ENCODE assay signal across 9 mouse cellular contexts in the genomic region with DNA sequence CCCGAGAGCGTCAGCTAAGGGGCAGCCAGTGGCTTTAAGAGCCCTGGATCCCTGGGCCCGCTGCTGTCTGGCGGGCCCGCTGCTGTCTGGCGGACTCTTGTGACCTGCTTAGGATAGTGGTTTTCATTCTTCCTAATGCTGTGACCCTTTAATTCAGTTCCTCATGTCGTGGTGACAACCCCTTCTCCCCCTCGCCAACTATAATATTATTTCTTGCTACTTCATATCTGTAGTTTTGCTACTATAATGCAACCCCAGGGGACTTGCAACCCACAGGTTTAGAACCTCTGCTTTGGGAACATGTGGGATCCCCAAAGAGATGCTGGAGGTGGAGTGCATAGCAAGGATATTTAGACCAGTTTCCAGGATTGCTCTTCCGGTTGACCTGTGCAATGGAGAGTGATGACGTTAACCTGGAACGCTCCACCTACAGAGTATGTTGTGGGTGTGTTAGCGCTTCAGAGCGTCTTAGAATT. TPM values are rescaled to one million over a fixed set of nuclear protein-coding genes. Genes with fewer than 3 reads are reported as not detected.
DNase-seq lines count a peak whose midpoint lies in the region; ATAC-seq and TF ChIP-seq lines count a peak whose summit lies in the region.
"Had no signal": no experiment of that assay in that cellular context is flagged by ENCODE, and none has a peak within 500 bp of the region (broad histone marks: within the 10 kb centered on the region; RNA-seq: fewer than 3 reads in every experiment).

No protein-coding gene starts in this region.

- 22% methylated on average over 13 of the region's 13 CpGs for WGBS in heart, postnatal 0 days
- 21% methylated on average over 13 of the region's 13 CpGs for WGBS in lung, embryonic 16.5 days
- WGBS in stomach, embryonic 16.5 days, result 23% methylated on average over 13 of the region's 13 CpGs

- H3K27me3 ChIP-seq in heart, postnatal 0 days (ENCODE audit: control insufficient read depth, insufficient read depth, low read length), result no peaks in the 10 kb centered on the region
- H3K27me3 ChIP-seq in lung, embryonic 16.5 days (ENCODE audit: control insufficient read depth, insufficient read depth, low read depth, low read length), result no peaks in the 10 kb centered on the region
- H3K27me3 ChIP-seq in stomach, embryonic 16.5 days (ENCODE audit: control insufficient read depth, insufficient read depth, low read length), result no peaks in the 10 kb centered on the region

- H3K4me2 ChIP-seq in heart, postnatal 0 days (ENCODE audit: low read depth, low read length), result peak overlapping the region; percentile 96
- H3K4me2 ChIP-seq in lung, embryonic 16.5 days (ENCODE audit: low read depth, low read length), result peak overlapping the region; percentile 63
- peak overlapping the region; percentile 72 for H3K4me2 ChIP-seq in stomach, embryonic 16.5 days (ENCODE audit: low read depth, low read length)

- TF ChIP-seq CTCF in heart, postnatal 0 days (IDR thresholded peaks at IDR 0.05; ENCODE audit: low read depth), result no peak

- peak overlapping the region; percentile 65 for H3K4me3 ChIP-seq in heart, postnatal 0 days (ENCODE audit: low read depth, low read length)
- peak overlapping the region; percentile 86 for H3K4me3 ChIP-seq in lung, embryonic 16.5 days (ENCODE audit: low read length)
- peak overlapping the region; percentile 87 for H3K4me3 ChIP-seq in stomach, embryonic 16.5 days (replicated peaks; ENCODE audit: low read length)

- no peaks in the 10 kb centered on the region; the same call in 1 of the 2 replicates for H3K36me3 ChIP-seq in heart, postnatal 0 days (replicated peaks; ENCODE audit: control insufficient read depth, insufficient read depth, low read length)
- no peaks in the 10 kb centered on the region for H3K36me3 ChIP-seq in lung, embryonic 16.5 days (ENCODE audit: control insufficient read depth, insufficient read depth, low read length)
- H3K36me3 ChIP-seq in stomach, embryonic 16.5 days (ENCODE audit: control insufficient read depth, insufficient read depth, low read length), result no peaks in the 10 kb centered on the region

- peak; percentile 42 for ATAC-seq in cerebellum, adult (ENCODE audit: insufficient number of reproducible peaks, low FRiP score, low TSS enrichment)
- no peak for ATAC-seq in heart, postnatal 0 days (ENCODE audit: insufficient read depth, low read depth)
- peak; percentile 34 for ATAC-seq in lung, embryonic 16.5 days (ENCODE audit: low read depth)
- peak; percentile 12; the same call in 1 of the 2 replicates for ATAC-seq in stomach, embryonic 16.5 days (ENCODE audit: insufficient read depth, low FRiP score)

- no peaks in the 10 kb centered on the region for H3K9me3 ChIP-seq in heart, postnatal 0 days (replicated peaks; ENCODE audit: control insufficient read depth, low read length)
- no peaks in the 10 kb centered on the region for H3K9me3 ChIP-seq in lung, embryonic 16.5 days (ENCODE audit: control insufficient read depth, low read length)
- no peaks in the 10 kb centered on the region for H3K9me3 ChIP-seq in stomach, embryonic 16.5 days (replicated peaks; ENCODE audit: control insufficient read depth, low read length)

- peaks cover 14% of the 10 kb centered on the region for H3K4me1 ChIP-seq in heart, postnatal 0 days (ENCODE audit: control insufficient read depth, insufficient read depth)
- peaks cover 12% of the 10 kb centered on the region; the same call in 1 of the 2 replicates for H3K4me1 ChIP-seq in lung, embryonic 16.5 days (replicated peaks; ENCODE audit: control insufficient read depth, insufficient read depth, low read length)
- peaks cover 15% of the 10 kb centered on the region for H3K4me1 ChIP-seq in stomach, embryonic 16.5 days (ENCODE audit: control insufficient read depth, insufficient read depth, low read length)

- TF ChIP-seq EP300 in heart, postnatal 0 days (IDR thresholded peaks at IDR 0.05; ENCODE audit: low read depth), result no peak

- intact Hi-C loops in left cerebral cortex, postnatal 25 days (cut with DNase I), result loop anchor here (1.0 kb wide), 1 partner anchor 24 kb away; no protein-coding TSS in a partner anchor

- peak overlapping the region; percentile 57 for H3K9ac ChIP-seq in heart, postnatal 0 days (replicated peaks; ENCODE audit: low read depth, low read length)
- H3K9ac ChIP-seq in lung, embryonic 16.5 days (ENCODE audit: low read length), result peak overlapping the region; percentile 68
- peak overlapping the region; percentile 73 for H3K9ac ChIP-seq in stomach, embryonic 16.5 days (ENCODE audit: low read length)

- peak overlapping the region; percentile 89 for H3K27ac ChIP-seq in heart, postnatal 0 days (ENCODE audit: low read depth)
- H3K27ac ChIP-seq in lung, embryonic 16.5 days (ENCODE audit: low read length), result peak overlapping the region; percentile 88
- H3K27ac ChIP-seq in stomach, embryonic 16.5 days (ENCODE audit: low read length), result peak overlapping the region; percentile 80

- DNase-seq in cerebellum, postnatal 4 days (ENCODE audit: low spot score in 2 of 2), result no peak
- peak; percentile 22 for DNase-seq in right cerebral cortex, postnatal 4 days
- no peak for DNase-seq in right cerebral cortex, postnatal 25 days
- DNase-seq in heart, postnatal 0 days (ENCODE audit: low spot score), result peak; percentile 32
- no peak for DNase-seq in left cerebral cortex, postnatal 25 days (ENCODE audit: low spot score in 2 of 2)

RNA-seq across cellular contexts. Expression of gene Pjvk, which starts 0.4 kb away (rescaled TPM):
- not detected in 2 replicates for total RNA-seq in heart, postnatal 0 days (2014; rRNA removed; ENCODE audit: low replicate concordance)
- 0.11 and 0.29 TPM in 2 replicates for polyA plus RNA-seq in heart, postnatal 0 days (2015; fragmentation: Nextera tagmentation; extraction: Ambion mirVana)
- 0.23 and 0.63 TPM in 2 replicates for polyA plus RNA-seq in lung, embryonic 16.5 days (2015; fragmentation: Nextera tagmentation; extraction: Ambion mirVana)
- polyA plus RNA-seq in stomach, embryonic 16.5 days (2015; fragmentation: Nextera tagmentation; extraction: Ambion mirVana), result 0.22 and 0.25 TPM in 2 replicates
- total RNA-seq in left cerebral cortex, postnatal 25 days (2021), result under 1 TPM; 0.27 to 0.30 TPM
- polyA plus RNA-seq: large intestine, adult 2 months had no signal

RNA-seq across cellular contexts. Expression of gene Prkra, which starts 0.9 kb away (rescaled TPM):
- 31.8 and 32.0 TPM in 2 replicates for total RNA-seq in heart, postnatal 0 days (2014; rRNA removed; ENCODE audit: low replicate concordance)
- 25.2 and 26.9 TPM in 2 replicates for polyA plus RNA-seq in heart, postnatal 0 days (2015; fragmentation: Nextera tagmentation; extraction: Ambion mirVana)
- polyA plus RNA-seq in lung, embryonic 16.5 days (2015; fragmentation: Nextera tagmentation; extraction: Ambion mirVana), result 63.9 and 67.5 TPM in 2 replicates
- polyA plus RNA-seq in stomach, embryonic 16.5 days (2015; fragmentation: Nextera tagmentation; extraction: Ambion mirVana), result 45.4 and 49.2 TPM in 2 replicates
- 10 to 100 TPM; 14.2 to 14.7 TPM for total RNA-seq in left cerebral cortex, postnatal 25 days (2021)

RNA-seq across cellular contexts. Expression of gene Fkbp7, which starts 24.2 kb away (rescaled TPM):
- 16.9 and 36.3 TPM in 2 replicates for total RNA-seq in heart, postnatal 0 days (2014; rRNA removed; ENCODE audit: low replicate concordance)
- 76.6 and 80.1 TPM in 2 replicates for polyA plus RNA-seq in heart, postnatal 0 days (2015; fragmentation: Nextera tagmentation; extraction: Ambion mirVana)
- 73.5 and 79.7 TPM in 2 replicates for polyA plus RNA-seq in lung, embryonic 16.5 days (2015; fragmentation: Nextera tagmentation; extraction: Ambion mirVana)
- 75.1 and 81.9 TPM in 2 replicates for polyA plus RNA-seq in stomach, embryonic 16.5 days (2015; fragmentation: Nextera tagmentation; extraction: Ambion mirVana)
- total RNA-seq in left cerebral cortex, postnatal 25 days (2021), result 1 to 10 TPM; 4.4 to 5.6 TPM

RNA-seq across cellular contexts. Expression of gene Plekha3, which starts 26.4 kb away (rescaled TPM):
- total RNA-seq in heart, postnatal 0 days (2014; rRNA removed; ENCODE audit: low replicate concordance), result 6.4 and 10.4 TPM in 2 replicates
- polyA plus RNA-seq in heart, postnatal 0 days (2015; fragmentation: Nextera tagmentation; extraction: Ambion mirVana), result 8.1 and 8.4 TPM in 2 replicates
- polyA plus RNA-seq in lung, embryonic 16.5 days (2015; fragmentation: Nextera tagmentation; extraction: Ambion mirVana), result 3.9 TPM in 2 replicates
- polyA plus RNA-seq in stomach, embryonic 16.5 days (2015; fragmentation: Nextera tagmentation; extraction: Ambion mirVana), result 3.4 TPM in 2 replicates
- 10 to 100 TPM; 37.1 to 38.3 TPM for total RNA-seq in left cerebral cortex, postnatal 25 days (2021)

Comparison
In these comparisons a context has a peak if more than half of its experiments do, and no peak if none do; other contexts are left out.
1. DNase-seq: peak in right cerebral cortex, postnatal 4 days (single experiment) and heart, postnatal 0 days (single experiment); none in cerebellum, postnatal 4 days (0 of 2), right cerebral cortex, postnatal 25 days (single experiment) and left cerebral cortex, postnatal 25 days (0 of 2).
2. Peak in every context shown above with its lines, with median percentiles within 50 percentile points of each other: H3K27ac ChIP-seq, H3K4me2 ChIP-seq, H3K4me3 ChIP-seq and H3K9ac ChIP-seq.